Mouse (Mus musculus) megakaryocyte, adult 5-6 weeks (primary cell): ENCODE results near the gene Eddm3b. TPM values are rescaled to one million over a fixed set of nuclear protein-coding genes. Genes with fewer than 3 reads are reported as not detected.
A peak's percentile ranks its signal among the peaks of the same experiment; 100 is the strongest.

ENCODE experiments used
- ATAC-seq: 2 replicates; pipeline ENCODE4 v1.8.0; 2016; ENCODE audit warnings: mild to moderate bottlenecking, inconsistent platforms; ENCODE audit not compliant: poor library complexity, severe bottlenecking
- total RNA-seq, 2 experiments: library from RNA; stranded (forward) in 1 of 2; stranded (reverse) in 1 of 2; fragments of 153-499, 151-499 nt in 1 of 2; fragments of 221-1000, 200-1000 nt in 1 of 2; gene quantifications; 2 replicates each; pipeline versions ENCODE4 v1.2.3 to v1.2.4; 2015 to 2017

Gene Eddm3b
- total RNA-seq, 2 experiments from 2014 or later: not detected

GRCm38 (mm10) chr14:51094096-51094875 lies 19.9 kb upstream of the Eddm3b start:
- no peak for ATAC-seq

- no peak for ATAC-seq
Observed at GRCm38 (mm10) chr14:51094921-51095320, 19.3 kb upstream of the Eddm3b start.

- ATAC-seq: peak; percentile 41
Observed at GRCm38 (mm10) chr14:51095736-51096524, 18.3 kb upstream of the Eddm3b start.

GRCm38 (mm10) chr14:51098300-51098699 lies 15.9 kb upstream of the Eddm3b start:
- ATAC-seq: peak; percentile 65

- no peak for ATAC-seq
Observed at GRCm38 (mm10) chr14:51098921-51099320, 15.3 kb upstream of the Eddm3b start.

GRCm38 (mm10) chr14:51101284-51101683 lies 12.9 kb upstream of the Eddm3b start:
- ATAC-seq: no peak

GRCm38 (mm10) chr14:51103217-51103616 lies 11.0 kb upstream of the Eddm3b start:
- peak; percentile 89 for ATAC-seq

- no peak for ATAC-seq
Observed at GRCm38 (mm10) chr14:51104366-51104765, 9.9 kb upstream of the Eddm3b start.

GRCm38 (mm10) chr14:51106449-51106967 lies 7.7 kb upstream of the Eddm3b start:
- ATAC-seq: no peak

GRCm38 (mm10) chr14:51111966-51112365 lies 2.3 kb upstream of the Eddm3b start:
- no peak for ATAC-seq

- ATAC-seq: no peak
Observed at GRCm38 (mm10) chr14:51113476-51113875, 750 bp upstream of the Eddm3b start.

GRCm38 (mm10) chr14:51125684-51126083 lies 11.5 kb downstream of the Eddm3b start:
- no peak for ATAC-seq

- peak; percentile 4; the same call in 1 of the 2 replicates for ATAC-seq
Observed at GRCm38 (mm10) chr14:51127648-51128258, 13.5 kb downstream of the Eddm3b start.

- ATAC-seq: peak; percentile 80
Observed at GRCm38 (mm10) chr14:51128775-51129623, 14.8 kb downstream of the Eddm3b start.

- no peak for ATAC-seq
Observed at GRCm38 (mm10) chr14:51129624-51129975, 15.4 kb downstream of the Eddm3b start.

GRCm38 (mm10) chr14:51130315-51130940 lies 16.2 kb downstream of the Eddm3b start:
- 0 out of 2 replicates have a peak, but pooled peaks have one; percentile 20 for ATAC-seq

GRCm38 (mm10) chr14:51131086-51131815 lies 17.0 kb downstream of the Eddm3b start:
- ATAC-seq: no peak

GRCm38 (mm10) chr14:51132372-51132771 lies 18.1 kb downstream of the Eddm3b start:
- peak; percentile 75 for ATAC-seq

- no peak for ATAC-seq
Observed at GRCm38 (mm10) chr14:51140342-51140741, 26.1 kb downstream of the Eddm3b start.
